Mouse (Mus musculus) heart, postnatal 0 days (tissue): ENCODE data around the gene Porcn.

Experiments used
- CTCF ChIP-seq: IDR thresholded peaks from 2 replicates; pipeline ENCODE4 v1.5.1; 2016; ENCODE audit warnings: antibody characterized with exemption, control low read depth, low read depth
- EP300 ChIP-seq: IDR thresholded peaks from 2 replicates; pipeline ENCODE4 v1.6.1; 2016; ENCODE audit warnings: antibody characterized with exemption, low read depth

GRCm38 (mm10) chrX:8217383-8217782, 11.1 kb upstream of the Porcn start:
- TF ChIP-seq CTCF (no peak), EP300 (no peak)
